Mouse (Mus musculus): ENCODE results near the gene Tet2. TPM values are rescaled to one million over a fixed set of nuclear protein-coding genes. Genes with fewer than 3 reads are reported as not detected.

Tet2 gene
- polyA plus RNA-seq, 2 experiments, result 15.9 to 17.7 TPM

DNA sequence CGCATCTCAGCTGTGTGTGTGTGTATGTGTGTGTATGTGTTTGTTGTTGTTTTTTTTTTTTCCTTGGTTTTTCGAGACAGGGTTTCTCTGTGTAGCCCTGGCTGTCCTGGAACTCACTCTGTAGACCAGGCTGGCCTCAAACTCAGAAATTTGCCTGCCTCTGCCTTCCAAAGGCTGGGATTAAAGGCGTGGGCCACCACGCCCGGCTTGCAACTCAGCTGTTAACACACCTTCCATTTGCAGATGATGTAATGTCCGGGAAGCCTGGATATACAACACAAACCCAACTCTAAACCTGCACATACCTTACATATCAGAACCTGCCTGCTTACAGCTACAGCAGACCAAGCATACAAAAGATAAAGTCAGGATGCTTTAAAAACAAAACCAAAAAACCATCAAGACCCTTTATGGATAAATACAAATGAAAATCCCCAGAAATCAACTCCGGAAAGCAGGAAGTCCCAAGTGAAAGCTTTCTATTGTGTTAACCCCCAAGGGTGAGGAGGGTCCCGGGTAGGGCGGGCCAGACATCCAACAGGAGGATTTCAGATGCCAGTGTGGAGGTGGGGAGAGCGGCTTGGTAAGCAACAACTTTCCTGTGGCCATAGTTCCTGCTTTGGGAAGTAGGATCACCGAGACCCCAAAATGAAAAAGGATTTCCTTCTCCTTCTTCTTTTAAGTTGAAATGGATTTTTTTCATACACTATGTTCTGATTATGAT is 11.5 kb downstream of the Tet2 start:
- no peak for TF ChIP-seq POLR2A (IDR thresholded peaks at IDR 0.05; ENCODE audit: borderline replicate concordance, extremely low read depth, insufficient read depth, insufficient read length)
- no peak overlapping the region for H3K4me2 ChIP-seq (replicated peaks; ENCODE audit: low read depth, low read length, severe bottlenecking)
- H3K9me3 ChIP-seq (ENCODE audit: control insufficient read depth, low read length), result no peaks in the 10 kb centered on the region
- peaks cover 8% of the 10 kb centered on the region for H3K4me1 ChIP-seq (ENCODE audit: control insufficient read depth, insufficient read depth, low read length)
- H3K9ac ChIP-seq (ENCODE audit: low read depth, low read length, severe bottlenecking), result no peak overlapping the region
- H3K36me3 ChIP-seq (ENCODE audit: control insufficient read depth, insufficient read depth, low read length), result peaks cover 8% of the 10 kb centered on the region
- DNase-seq (ENCODE audit: low spot score) (no peak), ATAC-seq (ENCODE audit: low FRiP score, low read depth) (no peak)
- no peak overlapping the region for H3K27ac ChIP-seq (replicated peaks; ENCODE audit: low read depth, low read length)
- H3K4me3 ChIP-seq (replicated peaks; ENCODE audit: low read length), result no peak overlapping the region
- WGBS, result 60% methylated on average over 11 of the region's 11 CpGs
- no peaks in the 10 kb centered on the region for H3K27me3 ChIP-seq (ENCODE audit: control insufficient read depth, insufficient read depth, low read length)

DNA sequence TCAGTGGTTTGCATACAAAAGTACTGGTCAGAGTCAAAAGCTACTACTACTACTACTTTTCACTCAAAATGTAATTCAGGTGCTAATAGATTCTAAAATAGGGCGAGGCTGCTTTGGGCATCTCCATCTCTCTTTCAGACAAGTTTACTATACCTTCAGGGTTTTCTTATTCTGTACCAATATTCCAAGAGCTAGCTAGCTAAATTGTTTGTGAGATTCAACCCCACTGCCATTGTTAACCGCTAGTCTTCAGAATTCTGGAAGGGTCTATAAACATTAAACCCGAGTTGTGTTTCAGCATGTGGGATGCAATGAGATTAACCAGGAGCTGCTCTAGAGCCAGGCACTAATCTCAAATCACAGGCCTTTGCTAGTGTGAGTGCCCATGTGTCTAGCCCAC is 12.1 kb downstream of the Tet2 start:
- Histone ChIP-seq H3K4me3 (replicated peaks; ENCODE audit: low read length) (no peak overlapping the region), H3K9me3 (ENCODE audit: control insufficient read depth, low read length) (no peaks in the 10 kb centered on the region), H3K9ac (ENCODE audit: low read depth, low read length, severe bottlenecking) (no peak overlapping the region), H3K4me2 (replicated peaks; ENCODE audit: low read depth, low read length, severe bottlenecking) (no peak overlapping the region), H3K4me1 (ENCODE audit: control insufficient read depth, insufficient read depth, low read length) (peaks cover 8% of the 10 kb centered on the region), H3K27me3 (ENCODE audit: control insufficient read depth, insufficient read depth, low read length) (no peaks in the 10 kb centered on the region), H3K27ac (replicated peaks; ENCODE audit: low read depth, low read length) (no peak overlapping the region), H3K36me3 (ENCODE audit: control insufficient read depth, insufficient read depth, low read length) (peaks cover 3% of the 10 kb centered on the region)
- DNase-seq (ENCODE audit: low spot score) (no peak), ATAC-seq (ENCODE audit: low FRiP score, low read depth) (no peak)
- 54% methylated on average over 3 of the region's 3 CpGs for WGBS
- TF ChIP-seq POLR2A (IDR thresholded peaks at IDR 0.05; ENCODE audit: borderline replicate concordance, extremely low read depth, insufficient read depth, insufficient read length), result no peak

DNA sequence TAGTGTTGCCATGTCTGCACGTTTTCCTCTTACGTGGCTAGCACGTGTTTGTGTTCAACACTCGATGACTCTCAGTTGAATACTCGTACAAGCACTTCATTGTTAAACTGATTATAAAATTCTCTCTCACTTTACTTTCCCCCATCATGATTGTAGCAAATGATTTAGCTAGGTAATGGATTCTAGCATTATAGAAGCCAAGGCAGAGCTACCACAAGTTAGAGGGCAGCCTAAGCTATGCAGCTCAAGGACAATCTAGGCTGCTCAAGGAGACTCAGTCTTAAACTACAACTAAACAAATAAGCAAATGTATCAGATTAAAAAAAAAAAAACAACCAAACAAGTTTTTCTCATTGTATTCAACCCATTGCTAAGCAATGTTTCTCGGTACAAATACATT is 12.7 kb downstream of the Tet2 start:
- DNase-seq (ENCODE audit: low spot score), result no peak
- no peak for ATAC-seq (ENCODE audit: low FRiP score, low read depth)
- WGBS, result 52% methylated on average over 6 of the region's 6 CpGs
- no peaks in the 10 kb centered on the region for H3K27me3 ChIP-seq (ENCODE audit: control insufficient read depth, insufficient read depth, low read length)
- no peak overlapping the region for H3K4me3 ChIP-seq (replicated peaks; ENCODE audit: low read length)
- no peak overlapping the region for H3K4me2 ChIP-seq (replicated peaks; ENCODE audit: low read depth, low read length, severe bottlenecking)
- no peaks in the 10 kb centered on the region for H3K9me3 ChIP-seq (ENCODE audit: control insufficient read depth, low read length)
- H3K4me1 ChIP-seq (ENCODE audit: control insufficient read depth, insufficient read depth, low read length), result peaks cover 8% of the 10 kb centered on the region
- H3K27ac ChIP-seq (replicated peaks; ENCODE audit: low read depth, low read length), result no peak overlapping the region
- H3K9ac ChIP-seq (ENCODE audit: low read depth, low read length, severe bottlenecking), result no peak overlapping the region
- H3K36me3 ChIP-seq (ENCODE audit: control insufficient read depth, insufficient read depth, low read length), result no peaks in the 10 kb centered on the region; the same call in none of the 2 replicates
- TF ChIP-seq POLR2A (IDR thresholded peaks at IDR 0.05; ENCODE audit: borderline replicate concordance, extremely low read depth, insufficient read depth, insufficient read length), result no peak

DNA sequence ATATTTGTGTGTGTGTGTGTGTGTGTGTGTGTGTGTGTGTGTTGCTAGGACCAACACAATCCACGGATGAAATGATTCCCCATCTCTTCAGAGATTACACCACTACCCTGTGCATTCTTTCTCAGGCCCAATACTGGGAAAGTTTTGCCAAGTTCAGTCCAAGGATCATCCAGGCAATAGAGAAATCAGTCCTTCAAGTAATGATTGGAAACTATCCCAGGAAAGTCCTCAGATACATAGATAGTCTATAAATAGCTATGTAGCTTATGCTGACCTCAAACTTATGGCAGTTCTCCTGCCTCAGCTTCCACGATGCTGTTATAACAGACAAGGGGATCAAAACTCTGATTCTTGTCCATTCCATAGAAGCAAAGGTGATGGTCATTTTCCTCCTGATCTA is 13.8 kb downstream of the Tet2 start:
- ATAC-seq (ENCODE audit: low FRiP score, low read depth) (no peak), DNase-seq (ENCODE audit: low spot score) (no peak)
- Histone ChIP-seq H3K9ac (ENCODE audit: low read depth, low read length, severe bottlenecking) (no peak overlapping the region), H3K9me3 (ENCODE audit: control insufficient read depth, low read length) (no peaks in the 10 kb centered on the region), H3K27ac (replicated peaks; ENCODE audit: low read depth, low read length) (no peak overlapping the region), H3K27me3 (ENCODE audit: control insufficient read depth, insufficient read depth, low read length) (no peaks in the 10 kb centered on the region), H3K4me2 (replicated peaks; ENCODE audit: low read depth, low read length, severe bottlenecking) (no peak overlapping the region), H3K4me1 (ENCODE audit: control insufficient read depth, insufficient read depth, low read length) (peaks cover 8% of the 10 kb centered on the region), H3K36me3 (ENCODE audit: control insufficient read depth, insufficient read depth, low read length) (no peaks in the 10 kb centered on the region; the same call in 1 of the 2 replicates), H3K4me3 (replicated peaks; ENCODE audit: low read length) (no peak overlapping the region)
- WGBS, result 83% methylated on average over 2 of the region's 2 CpGs
- no peak for TF ChIP-seq POLR2A (IDR thresholded peaks at IDR 0.05; ENCODE audit: borderline replicate concordance, extremely low read depth, insufficient read depth, insufficient read length)

DNA sequence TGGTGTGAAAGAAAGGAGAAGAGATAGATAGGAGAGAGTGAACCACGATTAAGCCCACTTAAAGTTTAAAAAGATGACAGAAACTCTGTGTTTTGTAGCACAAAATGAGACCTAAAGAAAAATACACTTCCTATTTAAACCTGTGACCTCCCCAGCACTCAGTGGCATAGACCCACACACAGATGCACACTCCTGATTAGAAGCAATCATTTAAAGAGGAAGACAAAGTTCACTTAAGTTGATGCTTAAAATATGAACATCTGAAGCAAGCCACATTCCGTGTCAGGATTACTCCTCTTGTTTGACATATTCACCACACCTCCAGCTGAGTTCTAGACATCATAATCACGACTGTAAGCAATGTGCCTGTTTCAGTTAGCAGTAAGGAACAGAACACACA is 14.3 kb downstream of the Tet2 start:
- Histone ChIP-seq H3K9ac (ENCODE audit: low read depth, low read length, severe bottlenecking) (no peak overlapping the region), H3K27me3 (ENCODE audit: control insufficient read depth, insufficient read depth, low read length) (no peaks in the 10 kb centered on the region), H3K4me1 (ENCODE audit: control insufficient read depth, insufficient read depth, low read length) (peaks cover 8% of the 10 kb centered on the region), H3K27ac (replicated peaks; ENCODE audit: low read depth, low read length) (no peak overlapping the region), H3K4me3 (replicated peaks; ENCODE audit: low read length) (no peak overlapping the region), H3K9me3 (ENCODE audit: control insufficient read depth, low read length) (no peaks in the 10 kb centered on the region), H3K36me3 (ENCODE audit: control insufficient read depth, insufficient read depth, low read length) (no peaks in the 10 kb centered on the region; the same call in 1 of the 2 replicates), H3K4me2 (replicated peaks; ENCODE audit: low read depth, low read length, severe bottlenecking) (no peak overlapping the region)
- ATAC-seq (ENCODE audit: low FRiP score, low read depth) (no peak), DNase-seq (ENCODE audit: low spot score) (no peak)
- no peak for TF ChIP-seq POLR2A (IDR thresholded peaks at IDR 0.05; ENCODE audit: borderline replicate concordance, extremely low read depth, insufficient read depth, insufficient read length)
- WGBS, result 78% methylated on average over 3 of the region's 3 CpGs

All from limb, embryonic 14.5 days (tissue).